Mouse (Mus musculus) duodenum, adult 2 months (tissue): Measurements from ENCODE around the gene Nap1l2. TPM values are rescaled to one million over a fixed set of nuclear protein-coding genes. Genes with fewer than 3 reads are reported as not detected.

ENCODE experiments used
- polyA plus RNA-seq: library from polyadenylated mRNA; depleted of rRNA; stranded (reverse); fragments of >200 nt; gene quantifications from 2 replicates; pipeline ENCODE4 v1.2.3, GENCODE M21; 2012; ENCODE audit warnings: low replicate concordance; rRNA removed

Gene Nap1l2
- polyA plus RNA-seq = 0.04 TPM in 1 of 2 replicates, not detected in the other

DNA sequence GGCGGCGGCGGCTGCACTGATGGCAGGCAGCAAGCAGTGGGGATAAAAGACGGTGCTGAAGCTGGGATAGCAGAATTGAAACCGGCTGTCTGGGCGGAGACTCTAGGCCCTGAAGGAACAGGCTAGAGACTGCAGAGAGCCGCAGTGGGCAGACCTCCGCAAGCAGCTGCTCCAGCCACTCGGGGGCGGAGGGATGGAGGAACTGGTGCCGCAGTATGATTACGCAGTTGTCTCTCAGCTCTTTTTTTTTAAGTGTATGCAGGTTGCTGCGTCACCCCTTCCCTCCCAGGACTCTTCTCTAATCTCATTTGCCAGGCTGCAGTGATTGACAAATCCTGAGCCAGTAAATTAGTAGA is at the start of gene Nap1l2:
Gene Nap1l2, minus strand, starts transcription at position 210 of the 356 bp plus-strand sequence.

Other genes with a start within 250 kb of the Nap1l2 start
- gene Cdx4, start 134.8 kb upstream of the Nap1l2 start, polyA plus RNA-seq = not detected in 2 replicates
- 0.05 and 0.06 TPM in 2 replicates for gene Chic1, start 169.8 kb upstream of the Nap1l2 start, polyA plus RNA-seq
- gene Tsx, start 227.8 kb upstream of the Nap1l2 start, polyA plus RNA-seq = not detected in 2 replicates
- not detected in 2 replicates for gene Gm26992, start 235.4 kb upstream of the Nap1l2 start, polyA plus RNA-seq